Mouse (Mus musculus) heart, embryonic 16.5 days (tissue): ENCODE data around the gene Lipm. TPM values are rescaled to one million over a fixed set of nuclear protein-coding genes. Genes with fewer than 3 reads are reported as not detected.

Experiments
- microRNA-seq: library from miRNA; unstranded; fragments of <30 nt; microRNA quantifications from one replicate; pipeline ENCODE4, GENCODE M21; 2017
- polyA plus RNA-seq: library from polyadenylated mRNA; unstranded; fragments of >200 nt; fragmentation: Nextera tagmentation; extraction: Ambion mirVana; gene quantifications from 2 replicates; pipeline ENCODE4 v1.2.1, GENCODE M21; 2015

Lipm gene
- polyA plus RNA-seq, 1 experiment from 2014 or later = 0.30 TPM

Small RNA genes lying within 50 kb of the gene (microRNA-seq; reads per million reads assigned to microRNA genes)
- not detected for gene Gm23334

Other genes starting within 250 kb of the Lipm start
- not detected in 2 replicates for gene Lipf, start 139.7 kb upstream of the Lipm start, polyA plus RNA-seq
- not detected in 2 replicates for gene Lipk, start 92.6 kb upstream of the Lipm start, polyA plus RNA-seq
- gene Lipn, start 33.6 kb upstream of the Lipm start, polyA plus RNA-seq = not detected in 2 replicates
- gene Ankrd22, start 65.1 kb downstream of the Lipm start, polyA plus RNA-seq = 0.09 and 0.79 TPM in 2 replicates
- gene Stambpl1, start 91.3 kb downstream of the Lipm start, polyA plus RNA-seq = 10.0 and 10.6 TPM in 2 replicates
- gene Acta2, start 154.7 kb downstream of the Lipm start, polyA plus RNA-seq = 1,155 and 1,297 TPM in 2 replicates
- gene Fas, start 189.7 kb downstream of the Lipm start, polyA plus RNA-seq = 5.8 and 6.6 TPM in 2 replicates